Mouse (Mus musculus) heart, embryonic 16.5 days (tissue): ENCODE data around the gene Vav1. TPM values are rescaled to one million over a fixed set of nuclear protein-coding genes. Genes with fewer than 3 reads are reported as not detected.

ENCODE experiments used
- ATAC-seq: fragments of 200-750 bp; cut with Nextera tagmentation; replicated peaks from 2 replicates; pipeline ENCODE4 v1.8.0; 2017; ENCODE audit warnings: moderate number of reproducible peaks; ENCODE audit not compliant: insufficient read depth, low FRiP score; ENCODE audit errors: extremely low read depth
- H3K27ac ChIP-seq: fragments of 300-500 bp; sonication (generic); 2 replicates; pipeline ENCODE4 v1.5.1; 2014; ENCODE audit warnings: mild to moderate bottlenecking, low read length, control low read depth, moderate library complexity
- H3K27me3 ChIP-seq: fragments of 300-500 bp; sonication (generic); 2 replicates; pipeline ENCODE4 v1.6.1; 2014; ENCODE audit warnings: low read length, mixed read lengths; ENCODE audit not compliant: control insufficient read depth, insufficient read depth
- H3K36me3 ChIP-seq: fragments of 300-500 bp; sonication (generic); 2 replicates; pipeline ENCODE4 v1.6.1; 2014; ENCODE audit not compliant: control insufficient read depth, insufficient read depth
- H3K4me1 ChIP-seq: fragments of 300-500 bp; sonication (generic); 2 replicates; pipeline ENCODE4 v1.6.1; 2014; ENCODE audit warnings: low read length, mixed read lengths; ENCODE audit not compliant: control insufficient read depth, insufficient read depth
- H3K4me2 ChIP-seq: fragments of 300-500 bp; sonication (generic); 2 replicates; pipeline ENCODE4 v1.6.1; 2014; ENCODE audit warnings: low read depth, mild to moderate bottlenecking, control low read depth, low read length
- H3K4me3 ChIP-seq: fragments of 300-500 bp; sonication (generic); 2 replicates; pipeline ENCODE4 v1.5.1; 2014; ENCODE audit warnings: mild to moderate bottlenecking, control low read depth, low read length
- H3K9ac ChIP-seq: fragments of 300-500 bp; sonication (generic); 2 replicates; pipeline ENCODE4 v1.6.1; 2014; ENCODE audit warnings: low read length, control low read depth
- H3K9me3 ChIP-seq: fragments of 300-500 bp; sonication (generic); replicated peaks from 2 replicates; pipeline ENCODE4 v1.6.1; 2016; ENCODE audit warnings: low read length; ENCODE audit not compliant: control insufficient read depth
- WGBS: fragments of 180-500 bp; shearing (Covaris S2); extraction: QIAGEN DNeasy Blood & Tissue Kit; methylation state at CpG from one replicate; pipeline ENCODE4 v1.1.7; 2014; 5-methylcytosine and 5-hydroxymethylcytosine counted together
- polyA plus RNA-seq: library from polyadenylated mRNA; unstranded; fragments of >200 nt; fragmentation: Nextera tagmentation; extraction: Ambion mirVana; gene quantifications from 2 replicates; pipeline ENCODE4 v1.2.1, GENCODE M21; 2015

The Vav1 gene
- polyA plus RNA-seq, 1 experiment from 2014 or later: 13.5 TPM

DNA sequence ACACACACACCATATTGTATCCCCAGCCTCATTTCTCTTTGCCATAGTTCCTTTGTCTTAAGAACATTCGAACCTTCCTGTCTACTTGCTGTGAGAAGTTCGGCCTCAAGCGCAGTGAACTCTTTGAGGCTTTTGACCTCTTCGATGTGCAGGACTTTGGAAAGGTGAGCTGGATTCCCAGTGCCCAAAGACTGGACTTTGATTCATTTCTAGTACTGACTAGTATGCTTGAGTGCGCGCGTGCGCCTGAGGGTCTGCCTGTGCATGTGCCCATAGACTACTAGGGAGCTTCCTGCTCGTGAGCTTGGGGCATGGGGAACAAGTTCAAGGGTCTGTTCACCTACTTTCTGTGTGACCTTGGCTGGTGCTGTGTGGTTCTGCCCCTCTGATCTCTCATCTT lies 17.0 kb downstream of the Vav1 start:
- no peak overlapping the region for H3K27ac ChIP-seq
- H3K9me3 ChIP-seq: no peaks in the 10 kb centered on the region
- ATAC-seq: no peak
- no peak overlapping the region for H3K4me3 ChIP-seq
- no peaks in the 10 kb centered on the region for H3K36me3 ChIP-seq
- no peaks in the 10 kb centered on the region for H3K4me1 ChIP-seq
- H3K27me3 ChIP-seq: no peaks in the 10 kb centered on the region
- H3K9ac ChIP-seq: no peak overlapping the region
- 89% methylated on average over 9 of the region's 9 CpGs for WGBS
- no peak overlapping the region for H3K4me2 ChIP-seq

- no peak overlapping the region for H3K27ac ChIP-seq
- H3K9me3 ChIP-seq: no peaks in the 10 kb centered on the region
- WGBS: 75% methylated on average over 12 of the region's 12 CpGs
- H3K9ac ChIP-seq: no peak overlapping the region
- no peaks in the 10 kb centered on the region for H3K4me1 ChIP-seq
- H3K27me3 ChIP-seq: no peaks in the 10 kb centered on the region
- H3K4me2 ChIP-seq: no peak overlapping the region
- no peak for ATAC-seq
- no peak overlapping the region for H3K4me3 ChIP-seq
- H3K36me3 ChIP-seq: no peaks in the 10 kb centered on the region
Observed at GRCm38 (mm10) chr17:57297040-57297439, 18.1 kb downstream of the Vav1 start.

DNA sequence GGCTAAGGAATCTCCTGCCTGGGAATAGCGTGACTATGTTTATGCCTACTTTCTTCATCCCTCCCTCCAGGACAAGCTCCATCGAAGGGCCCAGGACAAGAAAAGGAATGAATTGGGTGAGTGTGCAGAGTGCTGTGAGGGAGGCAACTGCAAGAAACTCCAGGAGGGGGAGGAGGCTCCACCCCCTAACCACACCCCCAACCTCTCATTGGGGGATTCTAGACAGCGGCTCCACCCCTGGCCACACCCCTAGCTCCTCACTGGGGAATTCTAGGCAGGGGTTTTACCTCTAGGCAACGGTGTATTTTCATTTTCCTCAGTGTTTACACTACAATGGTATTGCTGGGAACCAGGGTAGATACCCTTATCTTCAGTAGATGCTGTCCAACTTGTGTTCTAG lies 26.7 kb downstream of the Vav1 start:
- Histone ChIP-seq H3K27me3 (no peaks in the 10 kb centered on the region), H3K9me3 (no peaks in the 10 kb centered on the region), H3K4me1 (no peaks in the 10 kb centered on the region), H3K36me3 (no peaks in the 10 kb centered on the region), H3K27ac (no peak overlapping the region), H3K9ac (no peak overlapping the region), H3K4me2 (no peak overlapping the region), H3K4me3 (no peak overlapping the region)
- no peak for ATAC-seq
- 58% methylated on average over 4 of the region's 4 CpGs for WGBS

DNA sequence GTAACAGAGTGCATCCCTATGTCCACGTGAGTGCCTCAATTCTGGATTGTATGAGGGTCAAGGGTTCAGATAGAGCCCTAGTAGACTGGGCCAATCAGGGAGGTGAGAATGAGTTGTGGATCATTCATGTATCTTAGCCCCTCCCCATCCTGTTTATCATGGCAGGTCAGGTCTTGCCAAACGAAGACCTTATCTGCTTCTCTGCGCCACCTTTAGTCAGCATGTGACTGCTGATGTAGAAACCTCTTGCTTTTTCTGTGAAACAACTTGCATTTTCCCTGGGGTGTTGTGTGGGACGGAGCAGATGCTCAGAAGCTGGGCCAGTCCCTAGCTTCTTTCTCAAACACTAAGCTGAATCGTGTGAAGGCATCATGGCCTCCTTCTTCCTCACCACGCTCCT lies 28.2 kb downstream of the Vav1 start:
- Histone ChIP-seq H3K4me3 (no peak overlapping the region), H3K9ac (no peak overlapping the region), H3K4me2 (no peak overlapping the region), H3K4me1 (no peaks in the 10 kb centered on the region), H3K27me3 (no peaks in the 10 kb centered on the region), H3K9me3 (no peaks in the 10 kb centered on the region), H3K36me3 (no peaks in the 10 kb centered on the region), H3K27ac (no peak overlapping the region)
- ATAC-seq: no peak
- 66% methylated on average over 6 of the region's 6 CpGs for WGBS

- H3K4me2 ChIP-seq: no peak overlapping the region
- H3K36me3 ChIP-seq: no peaks in the 10 kb centered on the region
- H3K9me3 ChIP-seq: no peaks in the 10 kb centered on the region
- no peak overlapping the region for H3K27ac ChIP-seq
- H3K4me1 ChIP-seq: no peaks in the 10 kb centered on the region
- no peaks in the 10 kb centered on the region for H3K27me3 ChIP-seq
- no peak for ATAC-seq
- WGBS: 32% methylated on average over 13 of the region's 13 CpGs
- H3K4me3 ChIP-seq: no peak overlapping the region
- no peak overlapping the region for H3K9ac ChIP-seq
Observed at GRCm38 (mm10) chr17:57311801-57312200, 32.9 kb downstream of the Vav1 start.

DNA sequence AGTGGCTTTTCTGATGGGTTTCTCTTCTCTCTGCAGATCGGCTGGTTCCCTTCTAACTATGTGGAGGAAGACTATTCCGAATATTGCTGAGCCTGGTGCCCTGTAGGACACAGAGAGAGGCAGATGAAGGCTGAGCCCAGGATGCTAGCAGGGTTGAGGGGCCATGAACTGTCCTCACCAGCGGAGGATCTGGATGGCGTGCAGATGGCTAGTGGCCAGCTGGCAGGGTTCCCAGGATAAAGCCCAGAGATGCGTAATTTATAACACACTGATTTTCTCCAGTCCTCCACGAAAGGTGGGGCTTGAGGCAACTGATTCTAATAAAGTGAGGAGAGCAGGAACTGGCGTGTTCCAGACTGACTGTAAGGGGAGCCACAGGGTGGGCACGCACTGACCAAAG lies 48.7 kb downstream of the Vav1 start:
- Histone ChIP-seq H3K9me3 (no peaks in the 10 kb centered on the region), H3K9ac (no peak overlapping the region), H3K4me1 (no peaks in the 10 kb centered on the region; the same call in 1 of the 2 replicates), H3K27ac (no peak overlapping the region), H3K27me3 (no peaks in the 10 kb centered on the region), H3K4me3 (no peak overlapping the region), H3K36me3 (no peaks in the 10 kb centered on the region), H3K4me2 (no peak overlapping the region)
- ATAC-seq: no peak
- 43% methylated on average over 8 of the region's 8 CpGs for WGBS

DNA sequence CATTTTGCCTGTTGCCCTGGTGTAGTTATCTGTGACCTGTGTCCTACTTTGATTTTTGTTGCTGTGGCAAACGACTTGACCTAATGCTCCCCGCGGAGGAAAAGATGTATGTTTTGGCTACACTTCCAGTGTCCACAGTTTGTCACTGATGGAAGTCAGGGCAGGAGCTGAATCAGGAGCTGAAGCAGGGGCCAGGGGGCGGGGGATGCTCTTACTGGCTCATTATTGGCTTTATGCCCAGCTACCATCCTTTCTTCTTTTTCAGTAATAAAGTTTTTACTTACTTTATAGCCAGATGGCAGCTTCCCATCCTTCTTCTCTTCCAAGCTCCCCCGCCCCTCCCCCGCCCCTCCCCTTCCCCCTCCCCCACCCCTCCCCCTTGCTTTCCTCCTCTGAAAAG lies 50.0 kb downstream of the Vav1 start:
- no peak overlapping the region for H3K27ac ChIP-seq
- ATAC-seq: no peak
- H3K9me3 ChIP-seq: no peaks in the 10 kb centered on the region
- no peak overlapping the region for H3K4me2 ChIP-seq
- no peak overlapping the region for H3K4me3 ChIP-seq
- H3K9ac ChIP-seq: no peak overlapping the region
- no peaks in the 10 kb centered on the region; the same call in 1 of the 2 replicates for H3K4me1 ChIP-seq
- no peaks in the 10 kb centered on the region for H3K27me3 ChIP-seq
- WGBS: 38% methylated on average over 5 of the region's 6 CpGs
- no peaks in the 10 kb centered on the region for H3K36me3 ChIP-seq

- Histone ChIP-seq H3K36me3 (no peaks in the 10 kb centered on the region), H3K4me3 (no peak overlapping the region), H3K9me3 (no peaks in the 10 kb centered on the region), H3K9ac (no peak overlapping the region), H3K4me1 (no peaks in the 10 kb centered on the region; the same call in 1 of the 2 replicates), H3K27ac (no peak overlapping the region), H3K4me2 (no peak overlapping the region), H3K27me3 (no peaks in the 10 kb centered on the region)
- ATAC-seq: no peak
- 79% methylated on average over 8 of the region's 8 CpGs for WGBS
Observed at GRCm38 (mm10) chr17:57330993-57331392, 52.1 kb downstream of the Vav1 start.

DNA sequence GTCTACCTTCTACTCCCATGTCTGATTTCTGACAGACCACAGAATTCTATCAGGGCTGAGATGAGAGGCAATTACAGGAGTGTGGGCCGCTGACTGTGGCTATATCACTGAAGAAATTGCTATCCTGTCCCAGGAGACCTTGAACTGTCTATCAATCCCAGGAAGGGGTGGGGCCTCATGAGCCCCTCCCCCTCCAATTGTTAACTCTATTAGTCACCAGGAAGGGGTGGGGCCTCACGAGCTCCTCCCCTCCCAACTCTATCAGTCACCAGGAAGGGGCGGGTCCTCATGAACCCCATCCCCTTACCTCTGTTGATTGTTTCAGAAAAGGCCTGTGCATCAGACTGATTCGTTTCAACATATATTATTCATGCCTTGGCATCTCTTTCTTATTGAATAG lies 53.3 kb downstream of the Vav1 start:
- no peak for ATAC-seq
- no peaks in the 10 kb centered on the region for H3K27me3 ChIP-seq
- H3K4me1 ChIP-seq: no peaks in the 10 kb centered on the region; the same call in 1 of the 2 replicates
- no peaks in the 10 kb centered on the region for H3K36me3 ChIP-seq
- no peak overlapping the region for H3K9ac ChIP-seq
- no peak overlapping the region for H3K4me3 ChIP-seq
- H3K27ac ChIP-seq: no peak overlapping the region
- no peak overlapping the region for H3K4me2 ChIP-seq
- 86% methylated on average over 4 of the region's 4 CpGs for WGBS
- no peaks in the 10 kb centered on the region for H3K9me3 ChIP-seq
